Mouse (Mus musculus): ENCODE measurements at regions not wholly inside any gene's neighbourhood (a gene's known extent, or its start where the extent isn't known, plus 50 kb on each side); places are given as distances from the start of the nearest gene placed in this dataset.

- 86% methylated on average over 4 of the region's 4 CpGs for WGBS
- Histone ChIP-seq H3K4me2 (ENCODE audit: low read depth, severe bottlenecking) (no peak overlapping the region), H3K27me3 (ENCODE audit: control insufficient read depth, insufficient read depth, low read length) (no peaks in the 10 kb centered on the region), H3K4me1 (ENCODE audit: control insufficient read depth, insufficient read depth, low read length) (no peaks in the 10 kb centered on the region), H3K27ac (replicated peaks; ENCODE audit: low read depth, low read length) (no peak overlapping the region), H3K36me3 (ENCODE audit: control insufficient read depth, insufficient read depth, low read length) (no peaks in the 10 kb centered on the region), H3K4me3 (ENCODE audit: low read depth, low read length) (no peak overlapping the region), H3K9me3 (ENCODE audit: control insufficient read depth, low read length) (0 out of 2 replicates have a peak, but pooled peaks cover 3% of the 10 kb centered on the region), H3K9ac (ENCODE audit: low read length) (no peak overlapping the region)
- DNase-seq (ENCODE audit: low spot score) = no peak
- no peak for ATAC-seq (ENCODE audit: insufficient number of reproducible peaks, low FRiP score, low TSS enrichment, low read depth)
These were observed 69.4 kb upstream of the Hdac4 start for GRCm38 (mm10) chr1:92264941-92265340.

GRCm38 (mm10) chr1:92259715-92260392 lies 64.4 kb upstream of the Hdac4 start:
- ATAC-seq (ENCODE audit: insufficient number of reproducible peaks, low FRiP score, low TSS enrichment, low read depth) (no peak), DNase-seq (ENCODE audit: low spot score) (no peak)
- Histone ChIP-seq H3K27me3 (ENCODE audit: control insufficient read depth, insufficient read depth, low read length) (no peaks in the 10 kb centered on the region), H3K9me3 (ENCODE audit: control insufficient read depth, low read length) (0 out of 2 replicates have a peak, but pooled peaks cover 3% of the 10 kb centered on the region), H3K9ac (ENCODE audit: low read length) (no peak overlapping the region), H3K4me1 (ENCODE audit: control insufficient read depth, insufficient read depth, low read length) (no peaks in the 10 kb centered on the region), H3K4me3 (ENCODE audit: low read depth, low read length) (no peak overlapping the region), H3K4me2 (ENCODE audit: low read depth, severe bottlenecking) (no peak overlapping the region), H3K36me3 (ENCODE audit: control insufficient read depth, insufficient read depth, low read length) (no peaks in the 10 kb centered on the region), H3K27ac (replicated peaks; ENCODE audit: low read depth, low read length) (no peak overlapping the region)
- 73% methylated on average over 23 of the region's 23 CpGs for WGBS

GRCm38 (mm10) chr1:92258026-92258425 lies 62.5 kb upstream of the Hdac4 start:
- H3K36me3 ChIP-seq (ENCODE audit: control insufficient read depth, insufficient read depth, low read length) = no peaks in the 10 kb centered on the region
- no peak overlapping the region for H3K9ac ChIP-seq (ENCODE audit: low read length)
- ATAC-seq (ENCODE audit: insufficient number of reproducible peaks, low FRiP score, low TSS enrichment, low read depth) (no peak), DNase-seq (ENCODE audit: low spot score) (no peak)
- H3K4me1 ChIP-seq (ENCODE audit: control insufficient read depth, insufficient read depth, low read length) = no peaks in the 10 kb centered on the region
- H3K4me2 ChIP-seq (ENCODE audit: low read depth, severe bottlenecking) = no peak overlapping the region
- H3K27me3 ChIP-seq (ENCODE audit: control insufficient read depth, insufficient read depth, low read length) = no peaks in the 10 kb centered on the region
- 0 out of 2 replicates have a peak, but pooled peaks cover 3% of the 10 kb centered on the region for H3K9me3 ChIP-seq (ENCODE audit: control insufficient read depth, low read length)
- no peak overlapping the region for H3K27ac ChIP-seq (replicated peaks; ENCODE audit: low read depth, low read length)
- no peak overlapping the region for H3K4me3 ChIP-seq (ENCODE audit: low read depth, low read length)

GRCm38 (mm10) chr1:92253086-92253485 lies 57.6 kb upstream of the Hdac4 start:
- no peaks in the 10 kb centered on the region for H3K36me3 ChIP-seq (ENCODE audit: control insufficient read depth, insufficient read depth, low read length)
- H3K27me3 ChIP-seq (ENCODE audit: control insufficient read depth, insufficient read depth, low read length) = no peaks in the 10 kb centered on the region
- H3K9ac ChIP-seq (ENCODE audit: low read length) = no peak overlapping the region
- DNase-seq (ENCODE audit: low spot score) (no peak), ATAC-seq (ENCODE audit: insufficient number of reproducible peaks, low FRiP score, low TSS enrichment, low read depth) (no peak)
- H3K27ac ChIP-seq (replicated peaks; ENCODE audit: low read depth, low read length) = no peak overlapping the region
- no peaks in the 10 kb centered on the region for H3K9me3 ChIP-seq (ENCODE audit: control insufficient read depth, low read length)
- no peak overlapping the region for H3K4me2 ChIP-seq (ENCODE audit: low read depth, severe bottlenecking)
- 63% methylated on average over 8 of the region's 8 CpGs for WGBS
- H3K4me1 ChIP-seq (ENCODE audit: control insufficient read depth, insufficient read depth, low read length) = no peaks in the 10 kb centered on the region
- no peak overlapping the region for H3K4me3 ChIP-seq (ENCODE audit: low read depth, low read length)

GRCm38 (mm10) chr1:92250594-92251463 lies 55.3 kb upstream of the Hdac4 start:
- DNase-seq (ENCODE audit: low spot score) (peak; percentile 34), ATAC-seq (ENCODE audit: insufficient number of reproducible peaks, low FRiP score, low TSS enrichment, low read depth) (no peak)
- Histone ChIP-seq H3K9ac (ENCODE audit: low read length) (no peak overlapping the region), H3K36me3 (ENCODE audit: control insufficient read depth, insufficient read depth, low read length) (no peaks in the 10 kb centered on the region), H3K4me3 (ENCODE audit: low read depth, low read length) (no peak overlapping the region), H3K4me1 (ENCODE audit: control insufficient read depth, insufficient read depth, low read length) (no peaks in the 10 kb centered on the region), H3K4me2 (ENCODE audit: low read depth, severe bottlenecking) (no peak overlapping the region), H3K9me3 (ENCODE audit: control insufficient read depth, low read length) (no peaks in the 10 kb centered on the region), H3K27me3 (ENCODE audit: control insufficient read depth, insufficient read depth, low read length) (no peaks in the 10 kb centered on the region), H3K27ac (replicated peaks; ENCODE audit: low read depth, low read length) (no peak overlapping the region)
- WGBS = 80% methylated on average over 10 of the region's 10 CpGs

Measured in limb, embryonic 11.5 days (tissue).